Mouse (Mus musculus): ENCODE data around the gene Atad5.
"Not testable (repeated sequence)": the region's sequence is repeated elsewhere in the genome, so short reads cannot be mapped to it uniquely, and the experiment has no call there.

Atad5 gene

GRCm38 (mm10) chr11:80183054-80183704, 94.0 kb downstream of the Atad5 start:
- not testable (repeated sequence) for DNase-seq (ENCODE audit: low spot score)

- DNase-seq (ENCODE audit: low spot score), result peak; percentile 82
Measured at GRCm38 (mm10) chr11:80183705-80184255, 94.6 kb downstream of the Atad5 start, which contains the start of gene Rnf135. Rnf135 (plus strand) TSS chr11:80183851.

- no peak for DNase-seq (ENCODE audit: low spot score)
Measured at GRCm38 (mm10) chr11:80184531-80185071, 95.4 kb downstream of the Atad5 start.

Measured in ovary, postnatal 10 days (tissue).